Mouse (Mus musculus) forebrain, embryonic 14.5 days (tissue): ENCODE data around the gene Gm43552. TPM values are rescaled to one million over a fixed set of nuclear protein-coding genes. Genes with fewer than 3 reads are reported as not detected.

Experiments used
- ATAC-seq: fragments of 200-750 bp; cut with Nextera tagmentation; 2 replicates; pipeline ENCODE4 v1.8.0; 2017; ENCODE audit warnings: mild to moderate bottlenecking, moderate library complexity
- DNase-seq: peaks from one replicate; pipeline ENCODE4 v3.0.0-alpha.2; 2015; ENCODE audit warnings: low spot score
- H3K27ac ChIP-seq: fragments of 300-500 bp; sonication (generic); 2 replicates; pipeline ENCODE4 v1.5.1; 2014; ENCODE audit warnings: low read depth, mild to moderate bottlenecking, control low read depth, low read length, moderate library complexity
- H3K27me3 ChIP-seq: fragments of 300-500 bp; sonication (generic); replicated peaks from 2 replicates; pipeline ENCODE4 v1.6.1; 2014; ENCODE audit warnings: low read length, control low read depth, mixed read lengths; ENCODE audit not compliant: control insufficient read depth, insufficient read depth
- H3K36me3 ChIP-seq: fragments of 300-500 bp; sonication (generic); 2 replicates; pipeline ENCODE4 v1.6.1; 2014; ENCODE audit warnings: low read length, control low read depth; ENCODE audit not compliant: control insufficient read depth, insufficient read depth
- H3K4me1 ChIP-seq: fragments of 300-500 bp; sonication (generic); 2 replicates; pipeline ENCODE4 v1.6.1; 2014; ENCODE audit warnings: antibody characterized with exemption, low read length, control low read depth; ENCODE audit not compliant: control insufficient read depth, insufficient read depth
- H3K4me2 ChIP-seq: fragments of 300-500 bp; sonication (generic); 2 replicates; pipeline ENCODE4 v1.6.1; 2014; ENCODE audit warnings: mild to moderate bottlenecking, control low read depth, low read length
- H3K4me3 ChIP-seq: fragments of 300-500 bp; sonication (generic); 2 replicates; pipeline ENCODE4 v1.5.1; 2014; ENCODE audit warnings: low read depth, low read length, control low read depth
- H3K9ac ChIP-seq: fragments of 300-500 bp; sonication (generic); 2 replicates; pipeline ENCODE4 v1.6.1; 2014; ENCODE audit warnings: mild to moderate bottlenecking, low read length, control low read depth, moderate library complexity
- H3K9me3 ChIP-seq: fragments of 300-500 bp; sonication (generic); replicated peaks from 2 replicates; pipeline ENCODE4 v1.6.1; 2016; ENCODE audit warnings: low read length, control low read depth, mixed read lengths; ENCODE audit not compliant: control insufficient read depth
- WGBS: fragments of 180-500 bp; shearing (Covaris S2); extraction: QIAGEN DNeasy Blood & Tissue Kit; methylation state at CpG from one replicate; pipeline ENCODE4 v1.1.7; 2014; 5-methylcytosine and 5-hydroxymethylcytosine counted together
- polyA plus RNA-seq: library from polyadenylated mRNA; unstranded; fragments of >200 nt; fragmentation: Nextera tagmentation; extraction: Ambion mirVana; gene quantifications from 2 replicates; pipeline ENCODE4 v1.2.1, GENCODE M21; 2014

Gene Gm43552
- polyA plus RNA-seq, 1 experiment from 2014 or later, result not detected

- Histone ChIP-seq H3K9me3 (no peaks in the 10 kb centered on the region), H3K27ac (no peak overlapping the region), H3K4me2 (peak overlapping the region; percentile 12; the same call in 1 of the 2 replicates), H3K36me3 (no peaks in the 10 kb centered on the region), H3K27me3 (no peaks in the 10 kb centered on the region), H3K4me3 (no peak overlapping the region), H3K9ac (no peak overlapping the region), H3K4me1 (no peaks in the 10 kb centered on the region)
- no peak for ATAC-seq
- WGBS, result 6% methylated on average over 8 of the region's 8 CpGs
- peak; percentile 31 for DNase-seq
Measured at GRCm38 (mm10) chr5:65505786-65506185, 13.2 kb upstream of the Gm43552 start.

GRCm38 (mm10) chr5:65501407-65501806, 8.8 kb upstream of the Gm43552 start:
- no peak overlapping the region for H3K9ac ChIP-seq
- no peak overlapping the region for H3K4me3 ChIP-seq
- no peak overlapping the region for H3K27ac ChIP-seq
- ATAC-seq (no peak), DNase-seq (no peak)
- WGBS, result 92% methylated on average over 9 of the region's 9 CpGs
- no peaks in the 10 kb centered on the region for H3K4me1 ChIP-seq
- H3K27me3 ChIP-seq, result no peaks in the 10 kb centered on the region
- no peaks in the 10 kb centered on the region for H3K36me3 ChIP-seq
- no peak overlapping the region for H3K4me2 ChIP-seq
- no peaks in the 10 kb centered on the region for H3K9me3 ChIP-seq

- Histone ChIP-seq H3K4me1 (no peaks in the 10 kb centered on the region), H3K27ac (no peak overlapping the region), H3K4me3 (no peak overlapping the region), H3K9ac (no peak overlapping the region), H3K36me3 (no peaks in the 10 kb centered on the region), H3K27me3 (no peaks in the 10 kb centered on the region), H3K4me2 (no peak overlapping the region), H3K9me3 (no peaks in the 10 kb centered on the region)
- 91% methylated on average over 7 of the region's 7 CpGs for WGBS
- no peak for ATAC-seq
- DNase-seq, result no peak
Measured at GRCm38 (mm10) chr5:65500231-65500630, 7.6 kb upstream of the Gm43552 start.

- Histone ChIP-seq H3K27ac (peak overlapping the region; percentile 93), H3K4me1 (peaks cover 15% of the 10 kb centered on the region), H3K27me3 (no peaks in the 10 kb centered on the region), H3K9ac (peak overlapping the region; percentile 94), H3K9me3 (no peaks in the 10 kb centered on the region), H3K4me3 (peak overlapping the region; percentile 88), H3K36me3 (no peaks in the 10 kb centered on the region), H3K4me2 (peak overlapping the region; percentile 80)
- DNase-seq (peak; percentile 69), ATAC-seq (peak; percentile 86)
- 1% methylated on average over 50 of the region's 57 CpGs for WGBS
Measured at GRCm38 (mm10) chr5:65491767-65492715, 592 bp downstream of the Gm43552 start.

GRCm38 (mm10) chr5:65489830-65490229, 2.8 kb downstream of the Gm43552 start:
- H3K4me3 ChIP-seq, result no peak overlapping the region
- no peaks in the 10 kb centered on the region for H3K36me3 ChIP-seq
- no peaks in the 10 kb centered on the region for H3K9me3 ChIP-seq
- peak; percentile 7 for DNase-seq
- no peaks in the 10 kb centered on the region for H3K27me3 ChIP-seq
- H3K4me2 ChIP-seq, result no peak overlapping the region
- no peak for ATAC-seq
- 69% methylated on average over 4 of the region's 4 CpGs for WGBS
- H3K9ac ChIP-seq, result no peak overlapping the region
- no peak overlapping the region for H3K27ac ChIP-seq
- peaks cover 15% of the 10 kb centered on the region for H3K4me1 ChIP-seq

GRCm38 (mm10) chr5:65488725-65489124, 3.9 kb downstream of the Gm43552 start:
- Histone ChIP-seq H3K4me2 (no peak overlapping the region), H3K36me3 (no peaks in the 10 kb centered on the region), H3K27me3 (no peaks in the 10 kb centered on the region), H3K4me1 (peaks cover 15% of the 10 kb centered on the region), H3K27ac (no peak overlapping the region), H3K9me3 (no peaks in the 10 kb centered on the region), H3K4me3 (no peak overlapping the region), H3K9ac (no peak overlapping the region)
- DNase-seq (no peak), ATAC-seq (no peak)
- WGBS, result 86% methylated on average over 7 of the region's 7 CpGs

GRCm38 (mm10) chr5:65487381-65487780, 5.3 kb downstream of the Gm43552 start:
- H3K36me3 ChIP-seq, result no peaks in the 10 kb centered on the region
- 88% methylated on average over 10 of the region's 10 CpGs for WGBS

GRCm38 (mm10) chr5:65486514-65486913, 6.1 kb downstream of the Gm43552 start:
- Histone ChIP-seq H3K27me3 (no peaks in the 10 kb centered on the region), H3K9ac (no peak overlapping the region), H3K4me1 (peaks cover 9% of the 10 kb centered on the region), H3K4me3 (no peak overlapping the region), H3K9me3 (no peaks in the 10 kb centered on the region), H3K36me3 (no peaks in the 10 kb centered on the region), H3K27ac (no peak overlapping the region), H3K4me2 (no peak overlapping the region)
- 78% methylated on average over 1 of the region's 2 CpGs for WGBS
- ATAC-seq, result no peak
- DNase-seq, result no peak

More at GRCm38 (mm10) chr5:65487381-65487780, 5.3 kb downstream of the Gm43552 start:
- DNase-seq (no peak), ATAC-seq (no peak)
- Histone ChIP-seq H3K4me1 (peaks cover 11% of the 10 kb centered on the region), H3K9ac (no peak overlapping the region), H3K27ac (no peak overlapping the region), H3K27me3 (no peaks in the 10 kb centered on the region), H3K9me3 (no peaks in the 10 kb centered on the region), H3K4me2 (no peak overlapping the region), H3K4me3 (no peak overlapping the region)

- H3K9ac ChIP-seq, result no peak overlapping the region
- no peak overlapping the region for H3K4me3 ChIP-seq
- H3K27ac ChIP-seq, result no peak overlapping the region
- no peak for ATAC-seq
- 0 out of 2 replicates have a peak, but pooled peaks cover 3% of the 10 kb centered on the region for H3K36me3 ChIP-seq
- H3K9me3 ChIP-seq, result no peaks in the 10 kb centered on the region
- H3K27me3 ChIP-seq, result no peaks in the 10 kb centered on the region
- WGBS, result 81% methylated on average over 4 of the region's 4 CpGs
- no peaks in the 10 kb centered on the region for H3K4me1 ChIP-seq
- DNase-seq, result no peak
- no peak overlapping the region for H3K4me2 ChIP-seq
Measured at GRCm38 (mm10) chr5:65482996-65483395, 9.6 kb downstream of the Gm43552 start.
